Mouse (Mus musculus) stomach, postnatal 0 days (tissue): ENCODE data around the gene Sptbn2. TPM values are rescaled to one million over a fixed set of nuclear protein-coding genes. Genes with fewer than 3 reads are reported as not detected.
A peak's percentile ranks its signal among the peaks of the same experiment; 100 is the strongest.

ENCODE experiments used
- ATAC-seq: fragments of 200-750 bp; cut with Nextera tagmentation; 2 replicates; pipeline ENCODE4 v1.8.0; 2017; ENCODE audit not compliant: low FRiP score, low TSS enrichment
- DNase-seq: peaks from one replicate; pipeline ENCODE4 v3.0.0-alpha.2; 2016; ENCODE audit warnings: low spot score
- H3K27ac ChIP-seq: fragments of 300-500 bp; sonication (generic); replicated peaks from 2 replicates; pipeline ENCODE4 v1.5.1; 2014; ENCODE audit warnings: mild to moderate bottlenecking, control low read depth
- H3K27me3 ChIP-seq: fragments of 300-500 bp; sonication (generic); 2 replicates; pipeline ENCODE4 v1.6.1; 2014; ENCODE audit warnings: low read length; ENCODE audit not compliant: control insufficient read depth, insufficient read depth
- H3K36me3 ChIP-seq: fragments of 300-500 bp; sonication (generic); 2 replicates; pipeline ENCODE4 v1.6.1; 2014; ENCODE audit warnings: low read length, mixed read lengths; ENCODE audit not compliant: control insufficient read depth, insufficient read depth
- H3K4me1 ChIP-seq: fragments of 300-500 bp; sonication (generic); replicated peaks from 2 replicates; pipeline ENCODE4 v1.6.1; 2014; ENCODE audit warnings: antibody characterized with exemption; ENCODE audit not compliant: control insufficient read depth, insufficient read depth
- H3K4me2 ChIP-seq: fragments of 300-500 bp; sonication (generic); replicated peaks from 2 replicates; pipeline ENCODE4 v1.6.1; 2014; ENCODE audit warnings: low read depth, mild to moderate bottlenecking, control low read depth, moderate library complexity
- H3K4me3 ChIP-seq: fragments of 300-500 bp; sonication (generic); 2 replicates; pipeline ENCODE4 v1.5.1; 2014; ENCODE audit warnings: low read depth, low read length, control low read depth
- H3K9ac ChIP-seq: fragments of 300-500 bp; sonication (generic); 2 replicates; pipeline ENCODE4 v1.6.1; 2014; ENCODE audit warnings: mild to moderate bottlenecking, low read length, control low read depth, mixed read lengths
- H3K9me3 ChIP-seq: fragments of 300-500 bp; sonication (generic); 2 replicates; pipeline ENCODE4 v1.6.1; 2016; ENCODE audit warnings: low read length; ENCODE audit not compliant: control insufficient read depth
- CTCF ChIP-seq: IDR thresholded peaks from 2 replicates; pipeline ENCODE4 v1.5.1; 2016; ENCODE audit warnings: antibody characterized with exemption, low read depth, mild to moderate bottlenecking, moderate library complexity
- EP300 ChIP-seq: optimal IDR thresholded peaks from 2 replicates; pipeline ENCODE3; 2016; ENCODE audit warnings: antibody characterized with exemption
- WGBS: fragments of 180-500 bp; shearing (Covaris S2); extraction: QIAGEN DNeasy Blood & Tissue Kit; methylation state at CpG from one replicate; pipeline ENCODE4 v1.1.7; 2014; 5-methylcytosine and 5-hydroxymethylcytosine counted together
- polyA plus RNA-seq: library from polyadenylated mRNA; unstranded; fragments of >200 nt; fragmentation: Nextera tagmentation; extraction: Ambion mirVana; gene quantifications from 2 replicates; pipeline ENCODE4 v1.2.1, GENCODE M21; 2015

Gene Sptbn2
- polyA plus RNA-seq, 1 experiment from 2014 or later: 3.5 TPM

GRCm38 (mm10) chr19:4697721-4698120 is 13.2 kb upstream of the Sptbn2 start:
- Histone ChIP-seq H3K36me3 (no peaks in the 10 kb centered on the region), H3K9me3 (no peaks in the 10 kb centered on the region), H3K27me3 (0 out of 2 replicates have a peak, but pooled peaks cover 2% of the 10 kb centered on the region), H3K4me3 (peak overlapping the region; percentile 54), H3K4me1 (no peaks in the 10 kb centered on the region), H3K9ac (no peak overlapping the region), H3K27ac (no peak overlapping the region), H3K4me2 (peak overlapping the region; percentile 83)
- 72% methylated on average over 9 of the region's 9 CpGs for WGBS
- TF ChIP-seq CTCF: no peak
- no peak for TF ChIP-seq EP300
- no peak for DNase-seq
- peak; percentile 4; the same call in 1 of the 2 replicates for ATAC-seq

- Histone ChIP-seq H3K9ac (peak within 1 kb of the TSS; percentile 55; the same call in 1 of the 2 replicates), H3K4me1 (no peaks in the 10 kb centered on the region), H3K27ac (no peak within 1 kb of the TSS), H3K36me3 (no peaks in the 10 kb centered on the region), H3K27me3 (0 out of 2 replicates have a peak, but pooled peaks cover 2% of the 10 kb centered on the region), H3K4me3 (peak within 1 kb of the TSS; percentile 54), H3K4me2 (peak within 1 kb of the TSS; percentile 83), H3K9me3 (no peaks in the 10 kb centered on the region)
- peak; percentile 60; the same call in 1 of the 2 replicates for ATAC-seq
- TF ChIP-seq EP300 (no peak), CTCF (no peak)
- peak; percentile 68 for DNase-seq
- WGBS: 1% methylated on average over 37 of the region's 40 CpGs
Observed at GRCm38 (mm10) chr19:4698205-4698677, 12.7 kb upstream of the Sptbn2 start, which contains the start of gene Gm960. Gm960 (minus strand) TSS chr19:4698668.

GRCm38 (mm10) chr19:4698856-4699255 is 12.1 kb upstream of the Sptbn2 start:
- ATAC-seq (no peak), DNase-seq (peak; percentile 26)
- Histone ChIP-seq H3K27me3 (0 out of 2 replicates have a peak, but pooled peaks cover 2% of the 10 kb centered on the region), H3K4me3 (peak overlapping the region; percentile 54; the same call in 1 of the 2 replicates), H3K4me1 (no peaks in the 10 kb centered on the region), H3K9me3 (no peaks in the 10 kb centered on the region), H3K36me3 (no peaks in the 10 kb centered on the region), H3K27ac (no peak overlapping the region), H3K9ac (no peak overlapping the region), H3K4me2 (peak overlapping the region; percentile 83)
- TF ChIP-seq CTCF: no peak
- TF ChIP-seq EP300: no peak
- 25% methylated on average over 8 of the region's 8 CpGs for WGBS

- no peaks in the 10 kb centered on the region for H3K9me3 ChIP-seq
- TF ChIP-seq CTCF (no peak), EP300 (no peak)
- no peak overlapping the region for H3K4me2 ChIP-seq
- no peak overlapping the region for H3K9ac ChIP-seq
- WGBS: 50% methylated on average over 5 of the region's 5 CpGs
- no peak for ATAC-seq
- no peak overlapping the region for H3K4me3 ChIP-seq
- H3K36me3 ChIP-seq: no peaks in the 10 kb centered on the region
- 0 out of 2 replicates have a peak, but pooled peaks cover 2% of the 10 kb centered on the region for H3K27me3 ChIP-seq
- no peak overlapping the region for H3K27ac ChIP-seq
- DNase-seq: no peak
- H3K4me1 ChIP-seq: no peaks in the 10 kb centered on the region
Observed at GRCm38 (mm10) chr19:4699821-4700220, 11.1 kb upstream of the Sptbn2 start.

GRCm38 (mm10) chr19:4700656-4701055 is 10.3 kb upstream of the Sptbn2 start:
- no peak for ATAC-seq

GRCm38 (mm10) chr19:4701221-4701620 is 9.7 kb upstream of the Sptbn2 start:
- peak; percentile 37 for DNase-seq
- TF ChIP-seq CTCF (no peak), EP300 (no peak)
- Histone ChIP-seq H3K4me3 (no peak overlapping the region), H3K9me3 (no peaks in the 10 kb centered on the region), H3K27me3 (0 out of 2 replicates have a peak, but pooled peaks cover 2% of the 10 kb centered on the region), H3K27ac (no peak overlapping the region), H3K36me3 (no peaks in the 10 kb centered on the region), H3K4me1 (no peaks in the 10 kb centered on the region), H3K9ac (no peak overlapping the region), H3K4me2 (no peak overlapping the region)
- ATAC-seq: peak; percentile 83
- 28% methylated on average over 7 of the region's 7 CpGs for WGBS

More at GRCm38 (mm10) chr19:4700656-4701055, 10.3 kb upstream of the Sptbn2 start:
- no peak for TF ChIP-seq EP300
- no peak for TF ChIP-seq CTCF
- no peaks in the 10 kb centered on the region for H3K36me3 ChIP-seq
- H3K9ac ChIP-seq: no peak overlapping the region
- 0 out of 2 replicates have a peak, but pooled peaks cover 2% of the 10 kb centered on the region for H3K27me3 ChIP-seq
- no peak for DNase-seq
- no peaks in the 10 kb centered on the region for H3K9me3 ChIP-seq
- H3K4me2 ChIP-seq: no peak overlapping the region
- H3K4me3 ChIP-seq: no peak overlapping the region
- WGBS: 71% methylated on average over 8 of the region's 8 CpGs
- no peaks in the 10 kb centered on the region for H3K4me1 ChIP-seq
- no peak overlapping the region for H3K27ac ChIP-seq
